Mouse (Mus musculus): ENCODE data around the gene C5ar2. TPM values are rescaled to one million over a fixed set of nuclear protein-coding genes. Genes with fewer than 3 reads are reported as not detected.
"Not testable (repeated sequence)": the region's sequence is repeated elsewhere in the genome, so short reads cannot be mapped to it uniquely, and the experiment has no call there.

C5ar2 gene
- polyA plus RNA-seq, 1 experiment from 2014 or later = 0.14 TPM

- WGBS = 92% methylated on average over 11 of the region's 11 CpGs
- Histone ChIP-seq H3K4me1 (ENCODE audit: control insufficient read depth, insufficient read depth, low read length) (peaks cover 7% of the 10 kb centered on the region), H3K27ac (ENCODE audit: low read length) (no peak overlapping the region), H3K27me3 (ENCODE audit: control insufficient read depth, insufficient read depth, low read depth, low read length) (no peaks in the 10 kb centered on the region), H3K9me3 (replicated peaks; ENCODE audit: control insufficient read depth, low read length, poor library complexity, severe bottlenecking) (no peaks in the 10 kb centered on the region), H3K9ac (ENCODE audit: low read depth, low read length) (no peak overlapping the region), H3K4me2 (ENCODE audit: low read length) (no peak overlapping the region), H3K36me3 (ENCODE audit: control insufficient read depth, insufficient read depth, low read length) (peaks cover 18% of the 10 kb centered on the region), H3K4me3 (ENCODE audit: low read depth, low read length) (no peak overlapping the region)
- ATAC-seq = no peak
Observed at GRCm38 (mm10) chr7:16280721-16281120, 36.8 kb upstream of the C5ar2 start.

- Histone ChIP-seq H3K4me2 (ENCODE audit: low read length) (no peak overlapping the region), H3K4me3 (ENCODE audit: low read depth, low read length) (no peak overlapping the region), H3K9me3 (replicated peaks; ENCODE audit: control insufficient read depth, low read length, poor library complexity, severe bottlenecking) (no peaks in the 10 kb centered on the region), H3K4me1 (ENCODE audit: control insufficient read depth, insufficient read depth, low read length) (peaks cover 27% of the 10 kb centered on the region), H3K27ac (ENCODE audit: low read length) (no peak overlapping the region), H3K9ac (ENCODE audit: low read depth, low read length) (no peak overlapping the region), H3K36me3 (ENCODE audit: control insufficient read depth, insufficient read depth, low read length) (peaks cover 20% of the 10 kb centered on the region), H3K27me3 (ENCODE audit: control insufficient read depth, insufficient read depth, low read depth, low read length) (no peaks in the 10 kb centered on the region)
- WGBS = 90% methylated on average over 10 of the region's 10 CpGs
- no peak for ATAC-seq
Observed at GRCm38 (mm10) chr7:16274922-16275890, 31.3 kb upstream of the C5ar2 start.

GRCm38 (mm10) chr7:16273766-16274140 lies 29.8 kb upstream of the C5ar2 start:
- Histone ChIP-seq H3K27me3 (ENCODE audit: control insufficient read depth, insufficient read depth, low read depth, low read length) (no peaks in the 10 kb centered on the region), H3K4me2 (ENCODE audit: low read length) (peak overlapping the region; percentile 65), H3K4me3 (ENCODE audit: low read depth, low read length) (peak overlapping the region; percentile 85), H3K4me1 (ENCODE audit: control insufficient read depth, insufficient read depth, low read length) (peaks cover 27% of the 10 kb centered on the region), H3K27ac (ENCODE audit: low read length) (peak overlapping the region; percentile 97), H3K9me3 (replicated peaks; ENCODE audit: control insufficient read depth, low read length, poor library complexity, severe bottlenecking) (no peaks in the 10 kb centered on the region), H3K36me3 (ENCODE audit: control insufficient read depth, insufficient read depth, low read length) (peaks cover 20% of the 10 kb centered on the region), H3K9ac (ENCODE audit: low read depth, low read length) (peak overlapping the region; percentile 95)
- WGBS = under 1% methylated on average over 16 of the region's 18 CpGs
- peak; percentile 78 for ATAC-seq

- peak within 1 kb of the TSS; percentile 97 for H3K27ac ChIP-seq (ENCODE audit: low read length)
- peaks cover 27% of the 10 kb centered on the region for H3K4me1 ChIP-seq (ENCODE audit: control insufficient read depth, insufficient read depth, low read length)
- H3K4me2 ChIP-seq (ENCODE audit: low read length) = peak within 1 kb of the TSS; percentile 65
- WGBS = 2% methylated on average over 36 of the region's 49 CpGs
- peak; percentile 83 for ATAC-seq
- H3K27me3 ChIP-seq (ENCODE audit: control insufficient read depth, insufficient read depth, low read depth, low read length) = no peaks in the 10 kb centered on the region
- H3K36me3 ChIP-seq (ENCODE audit: control insufficient read depth, insufficient read depth, low read length) = peaks cover 18% of the 10 kb centered on the region
- no peaks in the 10 kb centered on the region for H3K9me3 ChIP-seq (replicated peaks; ENCODE audit: control insufficient read depth, low read length, poor library complexity, severe bottlenecking)
- H3K4me3 ChIP-seq (ENCODE audit: low read depth, low read length) = peak within 1 kb of the TSS; percentile 85
- peak within 1 kb of the TSS; percentile 95 for H3K9ac ChIP-seq (ENCODE audit: low read depth, low read length)
Observed at GRCm38 (mm10) chr7:16273081-16273765, 29.3 kb upstream of the C5ar2 start, which contains the start of gene Inafm1. Gene Inafm1 (minus strand): TSS chr7:16273617.

- no peaks in the 10 kb centered on the region for H3K9me3 ChIP-seq (replicated peaks; ENCODE audit: control insufficient read depth, low read length, poor library complexity, severe bottlenecking)
- peaks cover 27% of the 10 kb centered on the region for H3K4me1 ChIP-seq (ENCODE audit: control insufficient read depth, insufficient read depth, low read length)
- no peaks in the 10 kb centered on the region for H3K27me3 ChIP-seq (ENCODE audit: control insufficient read depth, insufficient read depth, low read depth, low read length)
- peaks cover 16% of the 10 kb centered on the region for H3K36me3 ChIP-seq (ENCODE audit: control insufficient read depth, insufficient read depth, low read length)
- H3K9ac ChIP-seq (ENCODE audit: low read depth, low read length) = peak overlapping the region; percentile 95
- peak; percentile 82 for ATAC-seq
- H3K27ac ChIP-seq (ENCODE audit: low read length) = peak overlapping the region; percentile 97
- H3K4me2 ChIP-seq (ENCODE audit: low read length) = peak overlapping the region; percentile 65
- 0% methylated on average over 43 of the region's 46 CpGs for WGBS
- peak overlapping the region; percentile 85 for H3K4me3 ChIP-seq (ENCODE audit: low read depth, low read length)
Observed at GRCm38 (mm10) chr7:16272681-16273080, 28.7 kb upstream of the C5ar2 start.

GRCm38 (mm10) chr7:16271139-16271538 lies 27.2 kb upstream of the C5ar2 start:
- no peak overlapping the region; the same call in 1 of the 2 replicates for H3K4me3 ChIP-seq (ENCODE audit: low read depth, low read length)
- ATAC-seq = no peak

GRCm38 (mm10) chr7:16266593-16266992 lies 22.6 kb upstream of the C5ar2 start:
- not testable (repeated sequence) for H3K36me3 ChIP-seq (ENCODE audit: control insufficient read depth, insufficient read depth, low read length); ATAC-seq; H3K27ac ChIP-seq (ENCODE audit: low read length); H3K9ac ChIP-seq (ENCODE audit: low read depth, low read length); H3K4me2 ChIP-seq (ENCODE audit: low read length); H3K27me3 ChIP-seq (ENCODE audit: control insufficient read depth, insufficient read depth, low read depth, low read length); H3K4me3 ChIP-seq (ENCODE audit: low read depth, low read length); H3K9me3 ChIP-seq (replicated peaks; ENCODE audit: control insufficient read depth, low read length, poor library complexity, severe bottlenecking); H3K4me1 ChIP-seq (ENCODE audit: control insufficient read depth, insufficient read depth, low read length)
- WGBS = 91% methylated on average over 7 of the region's 7 CpGs

More at GRCm38 (mm10) chr7:16271139-16271538, 27.2 kb upstream of the C5ar2 start:
- Histone ChIP-seq H3K9me3 (replicated peaks; ENCODE audit: control insufficient read depth, low read length, poor library complexity, severe bottlenecking) (no peaks in the 10 kb centered on the region), H3K9ac (ENCODE audit: low read depth, low read length) (peak overlapping the region; percentile 95), H3K27me3 (ENCODE audit: control insufficient read depth, insufficient read depth, low read depth, low read length) (no peaks in the 10 kb centered on the region), H3K4me2 (ENCODE audit: low read length) (peak overlapping the region; percentile 65), H3K36me3 (ENCODE audit: control insufficient read depth, insufficient read depth, low read length) (peaks cover 9% of the 10 kb centered on the region; the same call in 1 of the 2 replicates), H3K4me1 (ENCODE audit: control insufficient read depth, insufficient read depth, low read length) (peaks cover 27% of the 10 kb centered on the region), H3K27ac (ENCODE audit: low read length) (no peak overlapping the region)
- 50% methylated on average over 1 of the region's 1 CpGs for WGBS

- peaks cover 3% of the 10 kb centered on the region for H3K9me3 ChIP-seq (replicated peaks; ENCODE audit: control insufficient read depth, low read length, poor library complexity, severe bottlenecking)
- H3K4me3 ChIP-seq (ENCODE audit: low read depth, low read length) = no peak overlapping the region
- no peak overlapping the region for H3K4me2 ChIP-seq (ENCODE audit: low read length)
- no peaks in the 10 kb centered on the region for H3K27me3 ChIP-seq (ENCODE audit: control insufficient read depth, insufficient read depth, low read depth, low read length)
- H3K36me3 ChIP-seq (ENCODE audit: control insufficient read depth, insufficient read depth, low read length) = no peaks in the 10 kb centered on the region
- H3K9ac ChIP-seq (ENCODE audit: low read depth, low read length) = no peak overlapping the region
- no peak for ATAC-seq
- no peak overlapping the region for H3K27ac ChIP-seq (ENCODE audit: low read length)
- 85% methylated on average over 11 of the region's 11 CpGs for WGBS
- H3K4me1 ChIP-seq (ENCODE audit: control insufficient read depth, insufficient read depth, low read length) = peaks cover 3% of the 10 kb centered on the region
Observed at GRCm38 (mm10) chr7:16265856-16266255, 21.9 kb upstream of the C5ar2 start.

- H3K4me1 ChIP-seq (ENCODE audit: control insufficient read depth, insufficient read depth, low read length) = no peaks in the 10 kb centered on the region
- peaks cover 3% of the 10 kb centered on the region for H3K9me3 ChIP-seq (replicated peaks; ENCODE audit: control insufficient read depth, low read length, poor library complexity, severe bottlenecking)
- no peaks in the 10 kb centered on the region for H3K27me3 ChIP-seq (ENCODE audit: control insufficient read depth, insufficient read depth, low read depth, low read length)
- no peak overlapping the region for H3K27ac ChIP-seq (ENCODE audit: low read length)
- H3K9ac ChIP-seq (ENCODE audit: low read depth, low read length) = no peak overlapping the region
- no peaks in the 10 kb centered on the region for H3K36me3 ChIP-seq (ENCODE audit: control insufficient read depth, insufficient read depth, low read length)
- WGBS = 84% methylated on average over 5 of the region's 5 CpGs
- no peak overlapping the region for H3K4me3 ChIP-seq (ENCODE audit: low read depth, low read length)
- no peak overlapping the region for H3K4me2 ChIP-seq (ENCODE audit: low read length)
- no peak for ATAC-seq
Observed at GRCm38 (mm10) chr7:16263843-16264242, 19.9 kb upstream of the C5ar2 start.

Data from midbrain, embryonic 16.5 days (tissue).